Comparison of ENCODE assay signal across 16 mouse cellular contexts in the genomic region with DNA sequence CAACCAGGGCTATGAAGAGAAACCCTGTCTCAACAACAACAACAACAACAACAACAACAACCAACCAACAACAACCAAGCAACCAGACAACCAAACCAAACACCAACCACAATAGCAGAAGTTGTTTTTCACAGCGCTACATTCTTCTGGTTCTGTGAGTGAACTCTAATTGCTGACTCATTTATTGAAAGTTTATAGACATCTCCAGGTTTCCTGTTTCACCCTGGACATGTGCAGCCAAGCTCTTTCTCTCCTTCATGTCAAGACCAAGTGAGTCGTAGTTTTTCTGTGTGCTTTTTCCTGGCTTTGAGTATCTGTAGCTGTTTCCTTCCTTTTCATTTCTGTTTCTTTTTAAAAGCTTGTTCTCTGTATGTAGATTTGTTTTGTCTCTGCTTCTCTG.
DNase-seq lines count a peak whose midpoint lies in the region; ATAC-seq lines count a peak whose summit lies in the region.
"Had no signal": no experiment of that assay in that cellular context is flagged by ENCODE, and none has a peak within 500 bp of the region (broad histone marks: within the 10 kb centered on the region; RNA-seq: fewer than 3 reads in every experiment).

No protein-coding gene starts in this region.

- peaks cover 16% of the 10 kb centered on the region for H3K4me1 ChIP-seq in kidney, embryonic 15.5 days
- H3K4me1 ChIP-seq: heart, embryonic 12.5 days; neural tube, embryonic 12.5 days had no signal

- peak overlapping the region; percentile 84 for H3K27ac ChIP-seq in kidney, embryonic 15.5 days
- H3K27ac ChIP-seq: liver, embryonic 15.5 days; neural tube, embryonic 12.5 days had no signal

- WGBS in kidney, embryonic 15.5 days: 58% methylated on average over 2 of the region's 2 CpGs

- H3K27me3 ChIP-seq in kidney, embryonic 15.5 days: no peaks in the 10 kb centered on the region
- H3K27me3 ChIP-seq: heart, embryonic 12.5 days; liver, embryonic 15.5 days; neural tube, embryonic 12.5 days had no signal

- intact Hi-C loops in left cerebral cortex, postnatal 4 days (cut with DNase I): no loop called here

- no peak overlapping the region for H3K4me2 ChIP-seq in kidney, embryonic 15.5 days
- H3K4me2 ChIP-seq: heart, embryonic 12.5 days; liver, embryonic 15.5 days; neural tube, embryonic 12.5 days had no signal

- no peak for DNase-seq in kidney, postnatal 25 days
- DNase-seq in thymus, postnatal 14 days: no peak
- DNase-seq in left cerebral cortex, postnatal 4 days: no peak
- DNase-seq: cerebellum, adult 11-12 months; gastrocnemius, postnatal 14 days; heart, postnatal 4 days; lung, postnatal 36 days; midbrain, embryonic 14.5 days had no signal

- no peak overlapping the region for H3K4me3 ChIP-seq in kidney, embryonic 15.5 days (replicated peaks)
- H3K4me3 ChIP-seq: heart, embryonic 12.5 days; liver, embryonic 15.5 days; neural tube, embryonic 12.5 days had no signal

- H3K9me3 ChIP-seq in kidney, embryonic 15.5 days (replicated peaks): no peaks in the 10 kb centered on the region
- H3K9me3 ChIP-seq: heart, embryonic 12.5 days; liver, embryonic 15.5 days; neural tube, embryonic 12.5 days had no signal

- H3K36me3 ChIP-seq in kidney, embryonic 15.5 days: no peaks in the 10 kb centered on the region
- H3K36me3 ChIP-seq: heart, embryonic 12.5 days; liver, embryonic 15.5 days; neural tube, embryonic 12.5 days had no signal

- no peak for ATAC-seq in kidney, embryonic 15.5 days (replicated peaks; ENCODE audit: low FRiP score)
- peak; percentile 52 for ATAC-seq in CD4-positive, CD25-positive, alpha-beta regulatory T cell, adult 4 months
- ATAC-seq in common myeloid progenitor, adult 5-6 weeks (replicated peaks; ENCODE audit: low read depth, poor library complexity, severe bottlenecking): peak; percentile 68
- ATAC-seq in neutrophil, adult 5-6 weeks (ENCODE audit: extremely low read depth, insufficient number of reproducible peaks, low FRiP score, poor library complexity, severe bottlenecking): 0 out of 2 replicates have a peak, but pooled peaks have one; percentile 16
- ATAC-seq: forebrain, embryonic 16.5 days had no signal

- H3K9ac ChIP-seq in kidney, embryonic 15.5 days: no peak overlapping the region
- H3K9ac ChIP-seq: heart, embryonic 12.5 days; liver, embryonic 15.5 days; neural tube, embryonic 12.5 days had no signal
